Mouse (Mus musculus) frontal cortex, postnatal 10 days (tissue): Measurements from ENCODE around the gene Tsen34.

Experiments
- DNase-seq, 2 experiments: peaks; one replicate each; pipeline ENCODE4 v3.0.0; 2022; ENCODE audit warnings: low spot score in 2 of 2, mixed read lengths in 1 of 2

The Tsen34 gene

GRCm38 (mm10) chr7:3692382-3692986 is at the start of gene Tsen34:
TSS of gene Tsen34 (plus strand) at chr7:3692863.
- no peak for DNase-seq

- DNase-seq = no peak
These were observed 49.3 kb upstream of the Tsen34 start for GRCm38 (mm10) chr7:3643412-3643811.

GRCm38 (mm10) chr7:3643843-3644242 is 48.8 kb upstream of the Tsen34 start:
- DNase-seq = no peak

GRCm38 (mm10) chr7:3644348-3644671 is 48.4 kb upstream of the Tsen34 start:
- no peak for DNase-seq

- peak; percentile 99 to 100 for DNase-seq
These were observed 47.8 kb upstream of the Tsen34 start, which contains the start of gene Cnot3 for GRCm38 (mm10) chr7:3644672-3645487. TSS of gene Cnot3 (plus strand) at chr7:3645268.

- DNase-seq = peak in 1 of 2 experiments; percentile 59
These were observed 47.1 kb upstream of the Tsen34 start for GRCm38 (mm10) chr7:3645488-3646025.

GRCm38 (mm10) chr7:3646188-3646587 is 46.5 kb upstream of the Tsen34 start:
- no peak for DNase-seq

- no peak for DNase-seq
These were observed 46.0 kb upstream of the Tsen34 start for GRCm38 (mm10) chr7:3646641-3647040.

GRCm38 (mm10) chr7:3656966-3657365 is 35.7 kb upstream of the Tsen34 start:
- DNase-seq = no peak

GRCm38 (mm10) chr7:3658578-3658977 is 34.1 kb upstream of the Tsen34 start:
- no peak for DNase-seq

GRCm38 (mm10) chr7:3664524-3665214 is 28.0 kb upstream of the Tsen34 start:
- DNase-seq = no peak

- peak; percentile 95 to 97 for DNase-seq
These were observed 27.2 kb upstream of the Tsen34 start, which contains the start of gene Leng1 for GRCm38 (mm10) chr7:3665215-3666114. TSS of gene Leng1 (minus strand) at chr7:3665840.

- no peak for DNase-seq
These were observed 25.7 kb upstream of the Tsen34 start for GRCm38 (mm10) chr7:3666921-3667391.

GRCm38 (mm10) chr7:3674507-3675227 is 18.0 kb upstream of the Tsen34 start:
- peak in 1 of 2 experiments; percentile 79 for DNase-seq

- DNase-seq = no peak
These were observed 17.5 kb upstream of the Tsen34 start for GRCm38 (mm10) chr7:3675228-3675548.

GRCm38 (mm10) chr7:3676371-3676770 is 16.3 kb upstream of the Tsen34 start:
- no peak for DNase-seq

GRCm38 (mm10) chr7:3677342-3677741 is 15.3 kb upstream of the Tsen34 start, which contains the start of gene Tmc4:
TSS of gene Tmc4 (minus strand) at chr7:3677553.
- no peak for DNase-seq

- no peak for DNase-seq
These were observed 8.6 kb upstream of the Tsen34 start for GRCm38 (mm10) chr7:3683908-3684550.

GRCm38 (mm10) chr7:3684698-3685097 is 8.0 kb upstream of the Tsen34 start:
- DNase-seq = no peak
